Mouse (Mus musculus): ENCODE results near the gene Mfap2.

Mfap2 gene

GRCm38 (mm10) chr4:140993846-140994245 is 16.4 kb upstream of the Mfap2 start:
- Histone ChIP-seq H3K9me3 (ENCODE audit: low read length) (no peaks in the 10 kb centered on the region), H3K36me3 (ENCODE audit: insufficient read depth, low read length) (peaks cover 55% of the 10 kb centered on the region), H3K4me3 (replicated peaks; ENCODE audit: low read length) (no peak overlapping the region), H3K27me3 (ENCODE audit: insufficient read depth, low read length) (no peaks in the 10 kb centered on the region), H3K4me1 (replicated peaks; ENCODE audit: low read depth, low read length) (peaks cover 30% of the 10 kb centered on the region)
- no peak for TF ChIP-seq POU5F1 (IDR thresholded peaks at IDR 0.05; ENCODE audit: borderline replicate concordance, low read length)

GRCm38 (mm10) chr4:140995811-140996210 is 14.4 kb upstream of the Mfap2 start:
- H3K4me1 ChIP-seq (replicated peaks; ENCODE audit: low read depth, low read length), result peaks cover 21% of the 10 kb centered on the region
- no peak overlapping the region for H3K4me3 ChIP-seq (replicated peaks; ENCODE audit: low read length)
- H3K27me3 ChIP-seq (ENCODE audit: insufficient read depth, low read length), result no peaks in the 10 kb centered on the region
- H3K9me3 ChIP-seq (ENCODE audit: low read length), result no peaks in the 10 kb centered on the region
- TF ChIP-seq NANOG (IDR thresholded peaks at IDR 0.05; ENCODE audit: borderline replicate concordance, low read length) (no peak), CTCF (conservative IDR thresholded peaks at IDR 0.05; ENCODE audit: low read length) (no peak)
- H3K36me3 ChIP-seq (ENCODE audit: insufficient read depth, low read length), result peaks cover 61% of the 10 kb centered on the region

DNA sequence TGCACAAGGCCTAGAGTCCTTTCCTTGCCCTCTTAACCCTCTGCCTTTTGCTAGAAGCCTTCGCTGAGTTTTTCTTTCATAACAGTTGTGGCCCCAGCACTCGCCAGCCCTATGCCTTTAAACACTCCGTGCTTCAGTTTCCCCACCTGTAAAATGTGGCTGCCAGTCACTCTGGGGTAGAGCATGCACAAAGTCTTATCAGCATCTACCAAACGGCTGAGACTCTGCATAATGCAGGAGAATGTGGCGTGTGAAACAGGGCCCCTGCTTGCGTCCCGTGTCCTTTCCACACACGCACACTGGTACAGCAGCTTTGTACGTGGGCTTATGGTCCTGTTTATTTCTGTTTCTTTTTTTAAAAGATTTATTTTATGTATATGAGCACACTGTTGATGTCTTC is 13.4 kb upstream of the Mfap2 start:
- Histone ChIP-seq H3K27me3 (ENCODE audit: insufficient read depth, low read length) (no peaks in the 10 kb centered on the region), H3K9me3 (ENCODE audit: low read length) (no peaks in the 10 kb centered on the region), H3K36me3 (ENCODE audit: insufficient read depth, low read length) (peaks cover 61% of the 10 kb centered on the region), H3K4me1 (replicated peaks; ENCODE audit: low read depth, low read length) (peaks cover 15% of the 10 kb centered on the region), H3K4me3 (replicated peaks; ENCODE audit: low read length) (no peak overlapping the region)
- no peak for TF ChIP-seq NANOG (IDR thresholded peaks at IDR 0.05; ENCODE audit: borderline replicate concordance, low read length)
- TF ChIP-seq POU5F1 (IDR thresholded peaks at IDR 0.05; ENCODE audit: borderline replicate concordance, low read length), result no peak
- TF ChIP-seq CTCF (conservative IDR thresholded peaks at IDR 0.05; ENCODE audit: low read length), result no peak

GRCm38 (mm10) chr4:141005983-141006382 is 4.2 kb upstream of the Mfap2 start:
- peaks cover 57% of the 10 kb centered on the region for H3K36me3 ChIP-seq (ENCODE audit: insufficient read depth, low read length)
- peaks cover 25% of the 10 kb centered on the region for H3K9me3 ChIP-seq (ENCODE audit: low read length)
- peak overlapping the region; percentile 58 for H3K4me3 ChIP-seq (replicated peaks; ENCODE audit: low read length)
- TF ChIP-seq POU5F1 (IDR thresholded peaks at IDR 0.05; ENCODE audit: borderline replicate concordance, low read length), result no peak
- TF ChIP-seq CTCF (conservative IDR thresholded peaks at IDR 0.05; ENCODE audit: low read length), result peak; percentile 72
- H3K27me3 ChIP-seq (ENCODE audit: insufficient read depth, low read length), result peaks cover 3% of the 10 kb centered on the region
- H3K4me1 ChIP-seq (replicated peaks; ENCODE audit: low read depth, low read length), result peaks cover 23% of the 10 kb centered on the region

DNA sequence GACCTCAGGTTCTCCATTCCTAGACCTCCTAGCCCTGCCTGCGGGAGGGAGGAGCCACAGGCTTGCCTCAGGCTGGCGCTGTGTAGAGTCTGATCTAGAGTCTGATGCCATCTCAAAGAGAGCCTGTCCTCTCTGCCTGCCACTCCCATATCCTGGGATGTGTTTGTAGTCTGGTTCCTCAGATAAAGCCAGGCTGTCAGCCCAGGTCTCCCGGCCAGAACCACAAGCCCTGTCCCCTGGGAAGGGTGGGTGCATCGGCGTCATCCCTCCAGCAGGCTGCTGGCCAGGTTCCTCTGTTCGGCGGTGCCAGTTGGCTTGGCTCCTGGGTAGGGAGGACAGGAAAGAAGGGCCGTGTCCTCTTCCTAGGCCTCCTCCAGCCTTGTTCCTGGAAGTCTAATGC is 2.2 kb upstream of the Mfap2 start:
- TF ChIP-seq POU5F1 (IDR thresholded peaks at IDR 0.05; ENCODE audit: borderline replicate concordance, low read length) (no peak), NANOG (IDR thresholded peaks at IDR 0.05; ENCODE audit: borderline replicate concordance, low read length) (no peak), CTCF (conservative IDR thresholded peaks at IDR 0.05; ENCODE audit: low read length) (no peak)
- H3K36me3 ChIP-seq (ENCODE audit: insufficient read depth, low read length), result peaks cover 45% of the 10 kb centered on the region
- H3K4me3 ChIP-seq (replicated peaks; ENCODE audit: low read length), result 0 out of 2 replicates have a peak overlapping the region, but pooled peaks have one; percentile 7
- H3K4me1 ChIP-seq (replicated peaks; ENCODE audit: low read depth, low read length), result peaks cover 35% of the 10 kb centered on the region
- peaks cover 25% of the 10 kb centered on the region for H3K9me3 ChIP-seq (ENCODE audit: low read length)
- H3K27me3 ChIP-seq (ENCODE audit: insufficient read depth, low read length), result peaks cover 16% of the 10 kb centered on the region

GRCm38 (mm10) chr4:141010526-141010925 is 308 bp downstream of the Mfap2 start:
- Histone ChIP-seq H3K4me1 (replicated peaks; ENCODE audit: low read depth, low read length) (peaks cover 49% of the 10 kb centered on the region), H3K36me3 (ENCODE audit: insufficient read depth, low read length) (peaks cover 21% of the 10 kb centered on the region)
- TF ChIP-seq CTCF (conservative IDR thresholded peaks at IDR 0.05; ENCODE audit: low read length) (no peak), NANOG (IDR thresholded peaks at IDR 0.05; ENCODE audit: borderline replicate concordance, low read length) (no peak), POU5F1 (IDR thresholded peaks at IDR 0.05; ENCODE audit: borderline replicate concordance, low read length) (no peak)

DNA sequence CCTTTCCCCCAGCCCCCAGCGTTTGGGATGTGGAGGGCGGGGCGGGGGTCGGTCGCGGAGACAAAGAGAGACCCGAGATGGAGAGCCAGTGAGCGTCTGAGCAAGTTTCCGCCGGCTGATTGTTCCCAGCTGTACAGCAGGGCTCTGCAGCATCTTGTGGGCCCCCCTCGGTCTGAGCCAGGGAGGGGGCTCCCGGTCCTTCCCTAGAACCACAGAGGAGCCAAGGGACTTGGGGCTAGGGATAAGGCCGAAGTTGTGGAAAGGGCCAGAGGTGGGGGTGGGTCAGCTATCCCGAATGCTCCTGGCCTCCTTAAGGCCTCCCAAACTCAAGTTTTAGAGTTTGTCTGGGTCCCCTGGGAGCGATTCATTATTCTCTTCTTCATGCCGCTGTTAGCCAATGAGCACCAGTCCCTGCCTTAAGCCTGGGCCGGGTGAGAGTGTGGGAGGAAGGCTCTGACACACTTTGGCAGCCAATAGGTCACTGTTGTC is 767 bp downstream of the Mfap2 start:
- Histone ChIP-seq H3K4me1 (replicated peaks; ENCODE audit: low read depth, low read length) (peaks cover 51% of the 10 kb centered on the region), H3K4me3 (replicated peaks; ENCODE audit: low read length) (peak overlapping the region; percentile 39), H3K36me3 (ENCODE audit: insufficient read depth, low read length) (peaks cover 21% of the 10 kb centered on the region), H3K27me3 (ENCODE audit: insufficient read depth, low read length) (peaks cover 16% of the 10 kb centered on the region), H3K9me3 (ENCODE audit: low read length) (peaks cover 25% of the 10 kb centered on the region)
- TF ChIP-seq CTCF (conservative IDR thresholded peaks at IDR 0.05; ENCODE audit: low read length), result no peak

More at GRCm38 (mm10) chr4:141010526-141010925, 308 bp downstream of the Mfap2 start:
- Histone ChIP-seq H3K9me3 (ENCODE audit: low read length) (peaks cover 25% of the 10 kb centered on the region), H3K4me3 (replicated peaks; ENCODE audit: low read length) (peak overlapping the region; percentile 39), H3K27me3 (ENCODE audit: insufficient read depth, low read length) (peaks cover 16% of the 10 kb centered on the region)

GRCm38 (mm10) chr4:141011556-141012328 is 1.5 kb downstream of the Mfap2 start:
- peaks cover 26% of the 10 kb centered on the region for H3K36me3 ChIP-seq (ENCODE audit: insufficient read depth, low read length)
- peaks cover 44% of the 10 kb centered on the region for H3K4me1 ChIP-seq (replicated peaks; ENCODE audit: low read depth, low read length)
- TF ChIP-seq NANOG (IDR thresholded peaks at IDR 0.05; ENCODE audit: borderline replicate concordance, low read length) (no peak), CTCF (conservative IDR thresholded peaks at IDR 0.05; ENCODE audit: low read length) (no peak), POU5F1 (IDR thresholded peaks at IDR 0.05; ENCODE audit: borderline replicate concordance, low read length) (no peak)
- peaks cover 16% of the 10 kb centered on the region for H3K27me3 ChIP-seq (ENCODE audit: insufficient read depth, low read length)
- no peak overlapping the region for H3K4me3 ChIP-seq (replicated peaks; ENCODE audit: low read length)
- peaks cover 25% of the 10 kb centered on the region for H3K9me3 ChIP-seq (ENCODE audit: low read length)

DNA sequence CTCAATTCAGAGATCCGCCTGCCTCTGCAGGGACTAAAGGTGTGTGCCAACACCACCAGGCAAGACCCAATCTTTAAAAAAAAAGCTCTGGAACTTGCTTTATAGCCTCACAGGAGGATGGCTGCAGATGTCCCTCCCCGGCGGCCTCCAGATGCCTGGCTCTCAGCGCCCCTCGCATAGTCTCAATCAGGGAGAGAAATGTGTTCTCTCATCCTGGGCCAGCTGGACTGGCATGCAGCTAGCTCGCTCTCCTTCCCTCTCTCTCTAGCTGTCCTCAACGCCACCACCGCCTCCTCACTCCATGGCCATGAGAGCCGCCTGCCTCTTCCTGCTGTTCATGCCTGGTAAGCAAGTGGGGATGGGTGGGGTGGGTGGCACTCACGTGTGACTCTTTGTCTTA is 2.3 kb downstream of the Mfap2 start:
- TF ChIP-seq CTCF (conservative IDR thresholded peaks at IDR 0.05; ENCODE audit: low read length) (no peak), NANOG (IDR thresholded peaks at IDR 0.05; ENCODE audit: borderline replicate concordance, low read length) (no peak), POU5F1 (IDR thresholded peaks at IDR 0.05; ENCODE audit: borderline replicate concordance, low read length) (no peak)
- peaks cover 28% of the 10 kb centered on the region for H3K36me3 ChIP-seq (ENCODE audit: insufficient read depth, low read length)
- H3K4me1 ChIP-seq (replicated peaks; ENCODE audit: low read depth, low read length), result peaks cover 47% of the 10 kb centered on the region
- no peak overlapping the region for H3K4me3 ChIP-seq (replicated peaks; ENCODE audit: low read length)
- peaks cover 25% of the 10 kb centered on the region for H3K9me3 ChIP-seq (ENCODE audit: low read length)
- H3K27me3 ChIP-seq (ENCODE audit: insufficient read depth, low read length), result peaks cover 16% of the 10 kb centered on the region

Data from E14TG2a.4 (cell line).